Mouse (Mus musculus) midbrain, embryonic 16.5 days (tissue): Measurements from ENCODE around the gene Acp7. TPM values are rescaled to one million over a fixed set of nuclear protein-coding genes. Genes with fewer than 3 reads are reported as not detected.

Source experiments
- ATAC-seq: fragments of 200-750 bp; cut with Nextera tagmentation; 2 replicates; pipeline ENCODE4 v1.8.0; 2017; ENCODE audit warnings: moderate TSS enrichment
- H3K27ac ChIP-seq: fragments of 300-500 bp; sonication (generic); 2 replicates; pipeline ENCODE4 v1.5.1; 2014; ENCODE audit warnings: mild to moderate bottlenecking, low read length, mixed read lengths
- H3K27me3 ChIP-seq: fragments of 300-500 bp; sonication (generic); 2 replicates; pipeline ENCODE4 v1.6.1; 2014; ENCODE audit warnings: low read depth, low read length, mixed read lengths; ENCODE audit not compliant: control insufficient read depth, insufficient read depth
- H3K36me3 ChIP-seq: fragments of 300-500 bp; sonication (generic); 2 replicates; pipeline ENCODE4 v1.6.1; 2014; ENCODE audit warnings: mild to moderate bottlenecking, low read length, moderate library complexity, mixed read lengths; ENCODE audit not compliant: control insufficient read depth, insufficient read depth
- H3K4me1 ChIP-seq: fragments of 300-500 bp; sonication (generic); 2 replicates; pipeline ENCODE4 v1.6.1; 2014; ENCODE audit warnings: mild to moderate bottlenecking, low read length, mixed read lengths; ENCODE audit not compliant: control insufficient read depth, insufficient read depth
- H3K4me2 ChIP-seq: fragments of 300-500 bp; sonication (generic); 2 replicates; pipeline ENCODE4 v1.6.1; 2014; ENCODE audit warnings: mild to moderate bottlenecking, low read length, mixed read lengths
- H3K4me3 ChIP-seq: fragments of 300-500 bp; sonication (generic); 2 replicates; pipeline ENCODE4 v1.5.1; 2014; ENCODE audit warnings: low read depth, mild to moderate bottlenecking, low read length, moderate library complexity, mixed read lengths
- H3K9ac ChIP-seq: fragments of 300-500 bp; sonication (generic); 2 replicates; pipeline ENCODE4 v1.6.1; 2014; ENCODE audit warnings: low read depth, low read length, mixed read lengths
- H3K9me3 ChIP-seq: fragments of 300-500 bp; sonication (generic); replicated peaks from 2 replicates; pipeline ENCODE4 v1.6.1; 2014; ENCODE audit warnings: mild to moderate bottlenecking, low read length, mixed read lengths; ENCODE audit not compliant: control insufficient read depth, poor library complexity, severe bottlenecking
- WGBS: fragments of 180-500 bp; shearing (Covaris S2); extraction: QIAGEN DNeasy Blood & Tissue Kit; methylation state at CpG from one replicate; pipeline ENCODE4 v1.1.7; 2014; 5-methylcytosine and 5-hydroxymethylcytosine counted together
- polyA plus RNA-seq: library from polyadenylated mRNA; unstranded; fragments of >200 nt; fragmentation: Nextera tagmentation; extraction: Ambion mirVana; gene quantifications from 2 replicates; pipeline ENCODE4 v1.2.1, GENCODE M21; 2015

Gene Acp7
- polyA plus RNA-seq, 1 experiment from 2014 or later = 0.26 TPM

- 79% methylated on average over 8 of the region's 8 CpGs for WGBS
- H3K4me3 ChIP-seq = no peak overlapping the region
- ATAC-seq = no peak
- no peaks in the 10 kb centered on the region for H3K36me3 ChIP-seq
- H3K27ac ChIP-seq = no peak overlapping the region
- H3K4me1 ChIP-seq = peaks cover 4% of the 10 kb centered on the region
- no peaks in the 10 kb centered on the region for H3K9me3 ChIP-seq
- no peak overlapping the region for H3K4me2 ChIP-seq
- no peaks in the 10 kb centered on the region for H3K27me3 ChIP-seq
- H3K9ac ChIP-seq = no peak overlapping the region
These were observed 47.4 kb downstream of the Acp7 start for GRCm38 (mm10) chr7:28583570-28584344.

GRCm38 (mm10) chr7:28582841-28583240 lies 48.3 kb downstream of the Acp7 start:
- 87% methylated on average over 11 of the region's 11 CpGs for WGBS
- no peak for ATAC-seq
- H3K27ac ChIP-seq = no peak overlapping the region
- no peak overlapping the region for H3K9ac ChIP-seq
- no peak overlapping the region for H3K4me2 ChIP-seq
- H3K9me3 ChIP-seq = no peaks in the 10 kb centered on the region
- H3K4me1 ChIP-seq = peaks cover 4% of the 10 kb centered on the region
- H3K4me3 ChIP-seq = no peak overlapping the region
- no peaks in the 10 kb centered on the region for H3K27me3 ChIP-seq
- H3K36me3 ChIP-seq = no peaks in the 10 kb centered on the region

GRCm38 (mm10) chr7:28581721-28582120 lies 49.4 kb downstream of the Acp7 start:
- Histone ChIP-seq H3K9ac (no peak overlapping the region), H3K27me3 (no peaks in the 10 kb centered on the region), H3K4me1 (peaks cover 4% of the 10 kb centered on the region), H3K4me2 (no peak overlapping the region), H3K36me3 (no peaks in the 10 kb centered on the region), H3K27ac (no peak overlapping the region), H3K9me3 (no peaks in the 10 kb centered on the region), H3K4me3 (no peak overlapping the region)
- no peak for ATAC-seq
- WGBS = 91% methylated on average over 4 of the region's 4 CpGs

GRCm38 (mm10) chr7:28579826-28580225 lies 51.3 kb downstream of the Acp7 start:
- ATAC-seq = no peak
- Histone ChIP-seq H3K27ac (no peak overlapping the region), H3K4me1 (peaks cover 4% of the 10 kb centered on the region), H3K9me3 (no peaks in the 10 kb centered on the region), H3K4me2 (no peak overlapping the region), H3K4me3 (no peak overlapping the region), H3K27me3 (no peaks in the 10 kb centered on the region), H3K36me3 (no peaks in the 10 kb centered on the region), H3K9ac (no peak overlapping the region)
- 71% methylated on average over 5 of the region's 5 CpGs for WGBS

GRCm38 (mm10) chr7:28578543-28579053 lies 52.5 kb downstream of the Acp7 start:
- H3K4me1 ChIP-seq = peaks cover 4% of the 10 kb centered on the region; the same call in 1 of the 2 replicates
- no peak overlapping the region for H3K27ac ChIP-seq
- no peaks in the 10 kb centered on the region for H3K27me3 ChIP-seq
- H3K36me3 ChIP-seq = no peaks in the 10 kb centered on the region
- no peak overlapping the region for H3K4me2 ChIP-seq
- no peak overlapping the region for H3K9ac ChIP-seq
- no peak overlapping the region for H3K4me3 ChIP-seq
- no peak for ATAC-seq
- no peaks in the 10 kb centered on the region for H3K9me3 ChIP-seq
- 80% methylated on average over 5 of the region's 5 CpGs for WGBS

- Histone ChIP-seq H3K4me1 (0 out of 2 replicates have a peak, but pooled peaks cover 4% of the 10 kb centered on the region), H3K27me3 (no peaks in the 10 kb centered on the region), H3K36me3 (no peaks in the 10 kb centered on the region), H3K9me3 (no peaks in the 10 kb centered on the region), H3K4me2 (no peak overlapping the region), H3K9ac (no peak overlapping the region), H3K27ac (no peak overlapping the region), H3K4me3 (no peak overlapping the region)
- no peak for ATAC-seq
- WGBS = 93% methylated on average over 9 of the region's 9 CpGs
These were observed 53.1 kb downstream of the Acp7 start for GRCm38 (mm10) chr7:28577826-28578542.

GRCm38 (mm10) chr7:28576271-28576914 lies 54.7 kb downstream of the Acp7 start:
- Histone ChIP-seq H3K36me3 (no peaks in the 10 kb centered on the region), H3K27me3 (no peaks in the 10 kb centered on the region), H3K9ac (no peak overlapping the region), H3K27ac (no peak overlapping the region), H3K4me3 (no peak overlapping the region), H3K4me1 (0 out of 2 replicates have a peak, but pooled peaks cover 4% of the 10 kb centered on the region), H3K4me2 (no peak overlapping the region), H3K9me3 (no peaks in the 10 kb centered on the region)
- ATAC-seq = no peak; the same call in 1 of the 2 replicates
- 72% methylated on average over 5 of the region's 5 CpGs for WGBS

- H3K27me3 ChIP-seq = no peaks in the 10 kb centered on the region
- 0 out of 2 replicates have a peak, but pooled peaks cover 4% of the 10 kb centered on the region for H3K4me1 ChIP-seq
- 95% methylated on average over 11 of the region's 11 CpGs for WGBS
- no peaks in the 10 kb centered on the region for H3K9me3 ChIP-seq
- no peak for ATAC-seq
- H3K27ac ChIP-seq = no peak overlapping the region
- H3K4me2 ChIP-seq = no peak overlapping the region
- no peak overlapping the region for H3K9ac ChIP-seq
- no peaks in the 10 kb centered on the region for H3K36me3 ChIP-seq
- no peak overlapping the region for H3K4me3 ChIP-seq
These were observed 55.5 kb downstream of the Acp7 start for GRCm38 (mm10) chr7:28575597-28575996.
